Mouse (Mus musculus) hindbrain, embryonic 11.5 days (tissue): ENCODE results near the gene Olfr1416. TPM values are rescaled to one million over a fixed set of nuclear protein-coding genes. Genes with fewer than 3 reads are reported as not detected.

ENCODE experiments used
- ATAC-seq: fragments of 200-750 bp; cut with Nextera tagmentation; 2 replicates; pipeline ENCODE4 v1.8.0; 2017; ENCODE audit warnings: mild to moderate bottlenecking, moderate TSS enrichment, moderate library complexity; ENCODE audit not compliant: low FRiP score
- DNase-seq: peaks from one replicate; pipeline ENCODE4 v3.0.0-alpha.2; 2015; ENCODE audit warnings: low spot score
- H3K27ac ChIP-seq: fragments of 300-500 bp; sonication (generic); 2 replicates; pipeline ENCODE4 v1.5.1; 2014; ENCODE audit warnings: mild to moderate bottlenecking, low read depth, low read length
- H3K27me3 ChIP-seq: fragments of 300-500 bp; sonication (generic); 2 replicates; pipeline ENCODE4 v1.6.1; 2014; ENCODE audit warnings: mild to moderate bottlenecking, low read length, moderate library complexity, mixed read lengths; ENCODE audit not compliant: control insufficient read depth, insufficient read depth
- H3K36me3 ChIP-seq: fragments of 300-500 bp; sonication (generic); 2 replicates; pipeline ENCODE4 v1.6.1; 2014; ENCODE audit warnings: mild to moderate bottlenecking, low read length, moderate library complexity, mixed read lengths; ENCODE audit not compliant: control insufficient read depth, insufficient read depth
- H3K4me1 ChIP-seq: fragments of 300-500 bp; sonication (generic); replicated peaks from 2 replicates; pipeline ENCODE4 v1.6.1; 2014; ENCODE audit warnings: low read length, mixed read lengths; ENCODE audit not compliant: control insufficient read depth, insufficient read depth
- H3K4me2 ChIP-seq: fragments of 300-500 bp; sonication (generic); replicated peaks from 2 replicates; pipeline ENCODE4 v1.6.1; 2014; ENCODE audit warnings: mild to moderate bottlenecking, low read depth, low read length
- H3K4me3 ChIP-seq: fragments of 300-500 bp; sonication (generic); 2 replicates; pipeline ENCODE4 v1.5.1; 2014; ENCODE audit warnings: low read depth, low read length
- H3K9ac ChIP-seq: fragments of 300-500 bp; sonication (generic); 2 replicates; pipeline ENCODE4 v1.6.1; 2014; ENCODE audit warnings: low read depth, low read length
- H3K9me3 ChIP-seq: fragments of 300-500 bp; sonication (generic); 2 replicates; pipeline ENCODE4 v1.6.1; 2016; ENCODE audit warnings: low read length; ENCODE audit not compliant: control insufficient read depth
- WGBS: fragments of 180-500 bp; shearing (Covaris S2); extraction: QIAGEN DNeasy Blood & Tissue Kit; methylation state at CpG from one replicate; pipeline ENCODE4 v1.1.7; 2014; 5-methylcytosine and 5-hydroxymethylcytosine counted together
- polyA plus RNA-seq: library from polyadenylated mRNA; unstranded; fragments of >200 nt; fragmentation: Nextera tagmentation; extraction: Ambion mirVana; gene quantifications from 2 replicates; pipeline ENCODE4 v1.2.1, GENCODE M21; 2014

Olfr1416 gene
- polyA plus RNA-seq, 1 experiment from 2014 or later: not detected

DNA sequence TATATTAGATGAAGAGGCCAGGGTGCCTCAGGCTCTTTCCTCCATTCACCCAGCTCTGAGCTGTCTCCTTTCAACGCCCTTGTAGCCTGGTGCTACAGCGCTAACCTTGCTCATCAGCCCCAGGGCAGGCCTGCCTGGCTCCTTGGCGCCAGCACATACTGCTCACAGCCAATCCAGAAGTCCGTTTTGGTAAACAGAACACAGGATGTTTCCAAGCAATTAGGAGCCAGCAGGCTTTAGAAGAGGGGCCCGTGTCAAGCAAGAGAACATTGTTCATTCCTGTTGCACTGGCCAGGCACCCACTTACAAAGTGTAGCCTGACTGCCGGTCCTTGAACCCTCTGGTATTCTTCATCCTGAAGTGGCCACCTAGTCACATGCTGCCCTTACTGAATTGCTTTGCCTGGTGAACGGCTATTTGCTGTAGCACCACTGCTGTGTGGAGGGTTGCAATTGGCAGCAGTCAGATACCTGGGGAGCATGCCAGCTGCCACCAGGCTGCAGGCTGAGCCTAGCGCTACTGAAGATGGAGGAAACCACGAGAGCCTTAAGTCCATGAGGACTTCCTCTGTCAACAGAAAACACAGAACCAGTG, 47.1 kb downstream of the Olfr1416 start:
- Histone ChIP-seq H3K9ac (no peak overlapping the region), H3K27me3 (no peaks in the 10 kb centered on the region), H3K27ac (no peak overlapping the region), H3K4me1 (no peaks in the 10 kb centered on the region), H3K36me3 (no peaks in the 10 kb centered on the region; the same call in 1 of the 2 replicates), H3K4me3 (no peak overlapping the region), H3K9me3 (no peaks in the 10 kb centered on the region), H3K4me2 (no peak overlapping the region)
- peak; percentile 13 for DNase-seq
- ATAC-seq: no peak
- 64% methylated on average over 9 of the region's 9 CpGs for WGBS

GRCm38 (mm10) chr1:92436831-92437321, 48.0 kb downstream of the Olfr1416 start:
- Histone ChIP-seq H3K4me3 (no peak overlapping the region), H3K9me3 (no peaks in the 10 kb centered on the region), H3K27ac (no peak overlapping the region), H3K4me2 (no peak overlapping the region), H3K27me3 (no peaks in the 10 kb centered on the region), H3K9ac (no peak overlapping the region), H3K36me3 (no peaks in the 10 kb centered on the region; the same call in 1 of the 2 replicates), H3K4me1 (no peaks in the 10 kb centered on the region)
- ATAC-seq: no peak
- DNase-seq: no peak
- WGBS: 63% methylated on average over 4 of the region's 4 CpGs

DNA sequence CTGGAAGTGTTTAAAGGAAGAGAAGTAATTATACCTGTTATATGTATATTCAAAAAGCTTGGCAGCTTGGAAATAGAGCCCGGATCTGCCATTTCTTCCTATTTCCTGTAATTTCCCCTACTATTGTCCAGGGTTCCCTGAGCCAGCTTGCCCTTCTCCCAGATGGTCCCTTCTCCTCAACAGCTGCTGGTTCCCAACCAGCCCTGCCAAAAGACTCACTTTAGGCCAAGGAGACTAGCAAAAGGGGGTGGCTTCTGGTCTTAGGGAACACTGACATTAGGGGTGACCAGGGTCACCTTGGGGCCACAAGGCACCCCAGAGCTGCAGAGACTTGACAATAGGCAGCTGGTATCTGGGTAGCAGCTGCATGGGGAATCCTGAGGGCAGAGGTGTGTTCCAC, 49.9 kb downstream of the Olfr1416 start:
- no peak for ATAC-seq
- WGBS: 91% methylated on average over 1 of the region's 1 CpGs
- H3K36me3 ChIP-seq: no peaks in the 10 kb centered on the region; the same call in 1 of the 2 replicates
- no peaks in the 10 kb centered on the region for H3K4me1 ChIP-seq
- no peaks in the 10 kb centered on the region for H3K27me3 ChIP-seq
- no peak overlapping the region for H3K9ac ChIP-seq
- H3K4me2 ChIP-seq: no peak overlapping the region
- DNase-seq: no peak
- H3K27ac ChIP-seq: no peak overlapping the region
- H3K9me3 ChIP-seq: no peaks in the 10 kb centered on the region
- H3K4me3 ChIP-seq: no peak overlapping the region

DNA sequence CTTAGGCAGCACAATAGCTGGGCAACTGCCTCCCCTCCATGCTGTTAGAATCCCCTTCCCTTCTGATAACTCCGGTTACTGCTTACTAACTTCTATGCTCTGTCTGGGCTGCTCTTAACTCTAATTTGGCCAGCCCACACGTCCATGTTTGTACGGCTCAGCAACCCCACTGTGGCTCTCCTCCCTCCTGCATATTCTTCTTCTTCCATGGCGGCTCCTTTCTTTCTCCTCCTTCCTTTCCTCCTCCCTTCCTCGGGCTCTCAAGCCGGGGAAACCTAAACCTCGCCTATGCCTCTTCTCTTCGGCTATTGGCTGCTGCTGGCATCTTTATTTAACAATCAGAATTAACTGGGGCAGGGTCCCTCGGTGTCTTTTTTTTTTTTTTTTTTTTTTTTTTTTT, 52.1 kb downstream of the Olfr1416 start:
- Histone ChIP-seq H3K36me3 (no peaks in the 10 kb centered on the region), H3K9ac (no peak overlapping the region), H3K4me2 (no peak overlapping the region), H3K4me3 (no peak overlapping the region), H3K27me3 (no peaks in the 10 kb centered on the region), H3K9me3 (no peaks in the 10 kb centered on the region), H3K4me1 (no peaks in the 10 kb centered on the region), H3K27ac (no peak overlapping the region)
- WGBS: 62% methylated on average over 9 of the region's 9 CpGs
- no peak for ATAC-seq
- no peak for DNase-seq

DNA sequence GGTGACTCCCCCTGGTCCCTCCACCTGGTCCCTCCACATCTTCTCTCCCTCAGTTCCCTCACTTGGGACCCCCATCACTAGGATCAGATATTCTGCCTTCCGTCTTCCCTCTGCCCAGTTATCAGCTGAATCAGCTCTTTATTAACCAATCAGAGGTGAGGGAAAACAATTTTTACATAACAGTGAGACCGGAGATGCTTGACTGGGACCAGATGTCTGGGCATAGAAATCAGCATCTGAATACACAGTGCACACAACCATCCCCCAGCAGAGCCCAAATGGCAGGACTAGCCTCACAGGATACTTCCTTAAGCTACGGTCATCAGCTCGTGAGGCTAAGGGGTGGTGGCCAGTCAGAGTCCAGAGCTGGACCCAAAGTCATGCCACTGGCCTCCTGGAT, 52.8 kb downstream of the Olfr1416 start:
- no peak overlapping the region for H3K4me2 ChIP-seq
- no peaks in the 10 kb centered on the region for H3K9me3 ChIP-seq
- H3K27me3 ChIP-seq: no peaks in the 10 kb centered on the region
- peak overlapping the region; percentile 51; the same call in 1 of the 2 replicates for H3K27ac ChIP-seq
- H3K36me3 ChIP-seq: no peaks in the 10 kb centered on the region
- 32% methylated on average over 4 of the region's 4 CpGs for WGBS
- H3K4me3 ChIP-seq: no peak overlapping the region
- H3K4me1 ChIP-seq: no peaks in the 10 kb centered on the region
- no peak overlapping the region for H3K9ac ChIP-seq
- ATAC-seq (peak; percentile 59; the same call in 1 of the 2 replicates), DNase-seq (peak; percentile 31)

DNA sequence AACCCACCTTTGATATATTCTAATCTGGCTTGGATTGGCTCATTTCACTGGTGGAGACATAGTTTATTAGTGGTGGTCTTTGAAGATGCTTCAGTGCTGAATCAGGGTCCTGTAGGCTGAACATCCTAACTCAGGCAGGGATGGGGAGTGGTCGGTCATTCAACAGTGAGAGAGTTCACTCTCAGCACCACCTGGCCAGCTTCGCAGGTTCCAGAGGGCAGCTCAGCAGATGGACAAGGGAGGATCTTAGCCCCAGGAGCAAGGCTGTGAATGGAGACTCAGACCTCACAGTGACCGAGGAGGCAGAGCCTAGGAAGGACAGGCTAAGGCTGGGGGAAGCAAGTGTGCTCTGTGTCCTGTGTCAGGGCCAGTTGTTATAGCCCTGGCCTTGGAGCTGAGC, 53.5 kb downstream of the Olfr1416 start:
- ATAC-seq: no peak

DNA sequence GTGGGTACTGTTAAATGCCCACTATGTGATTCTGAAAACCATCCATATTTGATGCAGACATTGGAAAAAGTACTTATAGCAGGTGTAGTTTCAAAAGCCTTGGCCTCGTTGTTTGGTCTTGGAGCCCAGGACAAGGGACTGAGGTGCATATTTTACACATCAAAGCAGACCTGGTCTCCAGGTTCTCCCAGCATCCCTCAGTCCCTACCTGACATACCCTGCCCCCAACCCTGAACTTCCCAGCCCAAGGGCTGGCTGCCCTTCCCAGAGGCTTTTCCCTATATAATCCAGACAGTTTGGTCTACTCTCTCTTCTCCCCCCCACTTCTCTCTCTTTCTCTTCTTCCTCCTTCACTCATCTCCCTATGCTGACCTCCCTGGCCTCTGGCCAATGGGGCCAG, 53.9 kb downstream of the Olfr1416 start:
- H3K36me3 ChIP-seq: no peaks in the 10 kb centered on the region
- H3K4me3 ChIP-seq: no peak overlapping the region
- ATAC-seq (no peak), DNase-seq (no peak)
- no peak overlapping the region for H3K9ac ChIP-seq
- H3K4me1 ChIP-seq: no peaks in the 10 kb centered on the region
- no peaks in the 10 kb centered on the region for H3K27me3 ChIP-seq
- no peak overlapping the region for H3K27ac ChIP-seq
- no peak overlapping the region for H3K4me2 ChIP-seq
- WGBS: 90% methylated on average over 1 of the region's 1 CpGs
- H3K9me3 ChIP-seq: no peaks in the 10 kb centered on the region

More for the DNA sequence above, 53.5 kb downstream of the Olfr1416 start:
- H3K36me3 ChIP-seq: no peaks in the 10 kb centered on the region
- no peaks in the 10 kb centered on the region for H3K9me3 ChIP-seq
- WGBS: 68% methylated on average over 3 of the region's 3 CpGs
- H3K9ac ChIP-seq: no peak overlapping the region
- H3K4me3 ChIP-seq: no peak overlapping the region
- H3K27me3 ChIP-seq: no peaks in the 10 kb centered on the region
- no peaks in the 10 kb centered on the region for H3K4me1 ChIP-seq
- H3K27ac ChIP-seq: no peak overlapping the region
- H3K4me2 ChIP-seq: no peak overlapping the region
- DNase-seq: no peak

Other genes starting within 250 kb of the Olfr1416 start
- 287 and 289 TPM in 2 replicates for gene Ndufa10, start 11.3 kb downstream of the Olfr1416 start, polyA plus RNA-seq
- gene Olfr1415, start 11.0 kb upstream of the Olfr1416 start, polyA plus RNA-seq: not detected in 2 replicates
- not detected in 2 replicates for gene Olfr1414, start 33.5 kb upstream of the Olfr1416 start, polyA plus RNA-seq
- not detected in 2 replicates for gene Olfr1413, start 86.2 kb upstream of the Olfr1416 start, polyA plus RNA-seq
- gene Olfr1412, start 100.7 kb upstream of the Olfr1416 start, polyA plus RNA-seq: not detected in 2 replicates
- gene Olfr1411, start 109.3 kb upstream of the Olfr1416 start, polyA plus RNA-seq: not detected in 2 replicates
- gene Olfr1410, start 120.7 kb upstream of the Olfr1416 start, polyA plus RNA-seq: not detected in 2 replicates
- gene Olfr12, start 132.7 kb upstream of the Olfr1416 start, polyA plus RNA-seq: 0.09 TPM in 1 of 2 replicates, not detected in the other
- 388 and 392 TPM in 2 replicates for gene Cops9, start 156.9 kb upstream of the Olfr1416 start, polyA plus RNA-seq
- 0.09 and 0.10 TPM in 2 replicates for gene Otos, start 163.7 kb upstream of the Olfr1416 start, polyA plus RNA-seq